Comparison of ENCODE assay signal across 8 mouse cellular contexts in genomic region chr1:36302957-36303356, GRCm38 (mm10). TPM values are rescaled to one million over a fixed set of nuclear protein-coding genes. Genes with fewer than 3 reads are reported as not detected.
DNase-seq lines count a peak whose midpoint lies in the region; ATAC-seq and TF ChIP-seq lines count a peak whose summit lies in the region.

No protein-coding gene starts in this region.

- H3K4me1 ChIP-seq in lung, postnatal 0 days (ENCODE audit: insufficient read depth, low read depth, low read length), result 0 out of 2 replicates have a peak, but pooled peaks cover 3% of the 10 kb centered on the region
- no peaks in the 10 kb centered on the region for H3K4me1 ChIP-seq in forebrain, postnatal 0 days (ENCODE audit: insufficient read depth)
- H3K4me1 ChIP-seq in limb, embryonic 15.5 days, result peaks cover 24% of the 10 kb centered on the region
- H3K4me1 ChIP-seq in stomach, embryonic 14.5 days (ENCODE audit: control insufficient read depth, insufficient read depth, low read length), result peaks cover 3% of the 10 kb centered on the region; the same call in 1 of the 2 replicates

- 0 out of 2 replicates have a peak overlapping the region, but pooled peaks have one; percentile 12 for H3K4me3 ChIP-seq in lung, postnatal 0 days (ENCODE audit: low read depth, low read length)
- peak overlapping the region; percentile 33 for H3K4me3 ChIP-seq in forebrain, postnatal 0 days (ENCODE audit: low read depth, low read length)
- H3K4me3 ChIP-seq in limb, embryonic 15.5 days, result peak overlapping the region; percentile 37
- peak overlapping the region; percentile 28 for H3K4me3 ChIP-seq in stomach, embryonic 14.5 days (ENCODE audit: low read depth, low read length)

- H3K36me3 ChIP-seq in lung, postnatal 0 days (ENCODE audit: insufficient read depth, low read length), result no peaks in the 10 kb centered on the region
- no peaks in the 10 kb centered on the region for H3K36me3 ChIP-seq in forebrain, postnatal 0 days (ENCODE audit: insufficient read depth)
- H3K36me3 ChIP-seq in limb, embryonic 15.5 days, result no peaks in the 10 kb centered on the region
- H3K36me3 ChIP-seq in stomach, embryonic 14.5 days (ENCODE audit: control insufficient read depth, insufficient read depth, low read length), result no peaks in the 10 kb centered on the region

- H3K9me3 ChIP-seq in lung, postnatal 0 days (ENCODE audit: low read length), result no peaks in the 10 kb centered on the region
- no peaks in the 10 kb centered on the region for H3K9me3 ChIP-seq in forebrain, postnatal 0 days (ENCODE audit: low read length)
- H3K9me3 ChIP-seq in limb, embryonic 15.5 days, result no peaks in the 10 kb centered on the region
- H3K9me3 ChIP-seq in stomach, embryonic 14.5 days (ENCODE audit: control insufficient read depth, low read depth, low read length), result no peaks in the 10 kb centered on the region

- no peaks in the 10 kb centered on the region; the same call in 1 of the 2 replicates for H3K27me3 ChIP-seq in lung, postnatal 0 days (replicated peaks; ENCODE audit: insufficient read depth, low read length)
- no peaks in the 10 kb centered on the region for H3K27me3 ChIP-seq in forebrain, postnatal 0 days (ENCODE audit: insufficient read depth, low read length)
- H3K27me3 ChIP-seq in limb, embryonic 15.5 days, result peaks cover 42% of the 10 kb centered on the region
- H3K27me3 ChIP-seq in stomach, embryonic 14.5 days (ENCODE audit: control insufficient read depth, insufficient read depth, low read length), result 0 out of 2 replicates have a peak, but pooled peaks cover 5% of the 10 kb centered on the region

- H3K9ac ChIP-seq in lung, postnatal 0 days (replicated peaks; ENCODE audit: low read depth), result no peak overlapping the region
- peak overlapping the region; percentile 39 for H3K9ac ChIP-seq in forebrain, postnatal 0 days
- 0 out of 2 replicates have a peak overlapping the region, but pooled peaks have one; percentile 28 for H3K9ac ChIP-seq in limb, embryonic 15.5 days
- H3K9ac ChIP-seq in stomach, embryonic 14.5 days (replicated peaks; ENCODE audit: low read depth, low read length), result no peak overlapping the region

- WGBS in lung, postnatal 0 days, result 17% methylated on average over 5 of the region's 9 CpGs
- whole genome bisulfite sequencing in forebrain, postnatal 0 days, result 17% methylated on average over 9 of the region's 9 CpGs
- 7% methylated on average over 9 of the region's 9 CpGs for WGBS in limb, embryonic 15.5 days
- WGBS in stomach, embryonic 14.5 days, result 10% methylated on average over 9 of the region's 9 CpGs

- no peak for TF ChIP-seq EP300 in lung, postnatal 0 days (IDR thresholded peaks at IDR 0.05)

- H3K27ac ChIP-seq in lung, postnatal 0 days (ENCODE audit: low read length), result peak overlapping the region; percentile 20; the same call in 1 of the 2 replicates
- peak overlapping the region; percentile 4; the same call in 1 of the 2 replicates for H3K27ac ChIP-seq in forebrain, postnatal 0 days (ENCODE audit: low read depth, low read length)
- H3K27ac ChIP-seq in limb, embryonic 15.5 days, result peak overlapping the region; percentile 75
- H3K27ac ChIP-seq in stomach, embryonic 14.5 days (ENCODE audit: low read length), result no peak overlapping the region

- ATAC-seq in lung, postnatal 0 days, result no peak
- ATAC-seq in forebrain, postnatal 0 days, result no peak
- no peak for ATAC-seq in limb, embryonic 15.5 days (ENCODE audit: insufficient number of reproducible peaks, low FRiP score, low TSS enrichment, low read depth)
- no peak for ATAC-seq in stomach, embryonic 14.5 days (ENCODE audit: insufficient number of reproducible peaks, insufficient read depth, low FRiP score, low read depth)

- peak overlapping the region; percentile 51 for H3K4me2 ChIP-seq in lung, postnatal 0 days (replicated peaks; ENCODE audit: low read depth, low read length)
- H3K4me2 ChIP-seq in forebrain, postnatal 0 days (ENCODE audit: low read depth), result peak overlapping the region; percentile 58
- H3K4me2 ChIP-seq in limb, embryonic 15.5 days, result peak overlapping the region; percentile 76
- H3K4me2 ChIP-seq in stomach, embryonic 14.5 days (replicated peaks; ENCODE audit: low read depth, low read length), result peak overlapping the region; percentile 66

- DNase-seq in lung, postnatal 0 days (ENCODE audit: low spot score), result no peak
- no peak for DNase-seq in lung, postnatal 25 days (ENCODE audit: low spot score)
- no peak for DNase-seq in forebrain, postnatal 0 days
- no peak for DNase-seq in urinary bladder, adult 2 months (ENCODE audit: low spot score)
- DNase-seq in thymus, postnatal 4 days, result no peak
- no peak for DNase-seq in left cerebral cortex, adult 8-10 months (ENCODE audit: low spot score in 2 of 2)

- no peak for TF ChIP-seq CTCF in lung, postnatal 0 days (IDR thresholded peaks at IDR 0.05)
- no peak for TF ChIP-seq CTCF in forebrain, postnatal 0 days (IDR thresholded peaks at IDR 0.05; ENCODE audit: low read depth)

RNA-seq across cellular contexts. Expression of gene Arid5a, which starts 4.6 kb away (rescaled TPM):
- 14.9 and 15.3 TPM in 2 replicates for polyA plus RNA-seq in lung, postnatal 0 days (2015; fragmentation: Nextera tagmentation; extraction: Ambion mirVana)
- 3.9 and 9.8 TPM in 2 replicates for total RNA-seq in forebrain, postnatal 0 days (2014; rRNA removed)
- polyA plus RNA-seq in forebrain, postnatal 0 days (2015; fragmentation: Nextera tagmentation; extraction: Ambion mirVana), result 2.2 and 3.4 TPM in 2 replicates
- 12.0 and 13.5 TPM in 2 replicates for polyA plus RNA-seq in limb, embryonic 15.5 days (2015; fragmentation: Nextera tagmentation; extraction: Ambion mirVana)
- polyA plus RNA-seq in stomach, embryonic 14.5 days (2014; fragmentation: Nextera tagmentation; extraction: Ambion mirVana), result 2.7 and 2.9 TPM in 2 replicates
- 7.4 and 8.1 TPM in 2 replicates for polyA plus RNA-seq in urinary bladder, adult 2 months (2012; rRNA removed)
- 10 to 100 TPM; 10.9 to 18.8 (median 13.0) TPM for total RNA-seq in left cerebral cortex, adult 8-10 months (2022)

RNA-seq across cellular contexts. Expression of gene Neurl3, which starts 28.5 kb away (rescaled TPM):
- 12.7 and 15.9 TPM in 2 replicates for polyA plus RNA-seq in lung, postnatal 0 days (2015; fragmentation: Nextera tagmentation; extraction: Ambion mirVana)
- total RNA-seq in forebrain, postnatal 0 days (2014; rRNA removed), result 0.43 and 0.54 TPM in 2 replicates
- polyA plus RNA-seq in forebrain, postnatal 0 days (2015; fragmentation: Nextera tagmentation; extraction: Ambion mirVana), result 0.53 and 0.85 TPM in 2 replicates
- polyA plus RNA-seq in limb, embryonic 15.5 days (2015; fragmentation: Nextera tagmentation; extraction: Ambion mirVana), result 1.7 and 2.4 TPM in 2 replicates
- polyA plus RNA-seq in stomach, embryonic 14.5 days (2014; fragmentation: Nextera tagmentation; extraction: Ambion mirVana), result 10.9 and 13.5 TPM in 2 replicates
- polyA plus RNA-seq in urinary bladder, adult 2 months (2012; rRNA removed), result 10.2 and 12.5 TPM in 2 replicates
- total RNA-seq in left cerebral cortex, adult 8-10 months (2022), result 1 to 10 TPM in 2 of 4 experiments, under 1 TPM in 2; 0.78 to 1.5 (median 0.92) TPM

RNA-seq across cellular contexts. Expression of gene Uggt1, which starts 58.4 kb away (rescaled TPM):
- 29.1 and 33.6 TPM in 2 replicates for polyA plus RNA-seq in lung, postnatal 0 days (2015; fragmentation: Nextera tagmentation; extraction: Ambion mirVana)
- 38.6 and 54.1 TPM in 2 replicates for total RNA-seq in forebrain, postnatal 0 days (2014; rRNA removed)
- polyA plus RNA-seq in forebrain, postnatal 0 days (2015; fragmentation: Nextera tagmentation; extraction: Ambion mirVana), result 19.2 and 24.5 TPM in 2 replicates
- 52.2 and 57.2 TPM in 2 replicates for polyA plus RNA-seq in limb, embryonic 15.5 days (2015; fragmentation: Nextera tagmentation; extraction: Ambion mirVana)
- 74.2 and 84.8 TPM in 2 replicates for polyA plus RNA-seq in stomach, embryonic 14.5 days (2014; fragmentation: Nextera tagmentation; extraction: Ambion mirVana)
- 20.6 and 25.2 TPM in 2 replicates for polyA plus RNA-seq in urinary bladder, adult 2 months (2012; rRNA removed)
- total RNA-seq in left cerebral cortex, adult 8-10 months (2022), result 10 to 100 TPM; 38.5 to 43.5 (median 40.2) TPM

Comparison
In these comparisons a context has a peak if more than half of its experiments do, and no peak if none do; other contexts are left out.
1. H3K9ac ChIP-seq: peak in forebrain, postnatal 0 days (single experiment) and limb, embryonic 15.5 days (single experiment); none in lung, postnatal 0 days (single experiment) and stomach, embryonic 14.5 days (single experiment).
2. Peak in every context shown above with its lines, with median percentiles within 50 percentile points of each other: H3K4me2 ChIP-seq and H3K4me3 ChIP-seq.